Mouse (Mus musculus): Measurements from ENCODE around the gene Ubac2.

DNA sequence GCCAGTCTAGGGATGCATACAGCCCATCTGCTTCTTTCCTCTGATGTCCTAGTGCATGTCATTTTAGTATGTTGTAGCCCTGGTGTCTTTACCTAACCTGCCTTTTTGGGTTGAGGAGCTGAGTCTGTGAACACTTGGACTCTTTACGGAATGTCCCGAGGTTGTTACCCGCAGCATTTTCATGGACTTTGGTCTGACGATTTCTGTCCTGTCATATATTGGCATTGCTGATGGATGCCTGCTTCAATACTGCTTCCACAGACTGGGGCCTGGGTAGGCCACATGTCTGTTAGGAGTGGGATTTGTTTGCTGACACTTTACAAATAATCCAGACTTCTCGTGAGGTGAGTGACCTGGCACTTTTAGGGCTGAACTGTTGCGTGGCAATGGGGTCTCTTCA lies 15.3 kb downstream of the Ubac2 start:
- TF ChIP-seq EP300 (IDR thresholded peaks at IDR 0.05) (no peak), CTCF (IDR thresholded peaks at IDR 0.05) (no peak)

All from lung, postnatal 0 days (tissue).